Mouse (Mus musculus) heart, postnatal 25 days (tissue): Measurements from ENCODE around the gene Il20ra. TPM values are rescaled to one million over a fixed set of nuclear protein-coding genes. Genes with fewer than 3 reads are reported as not detected.
"Not testable (repeated sequence)": the region's sequence is repeated elsewhere in the genome, so short reads cannot be mapped to it uniquely, and the experiment has no call there.

ENCODE experiments used
- DNase-seq: peaks from one replicate; pipeline ENCODE4 v3.0.0; 2022; ENCODE audit warnings: low spot score
- intact Hi-C: fragments of 180-260 bp; cut with DNase I; formaldehyde crosslinking; loops from one replicate; pipeline ENCODE4 v1.15.1; 2025
- total RNA-seq, 2 experiments: library from RNA; stranded (reverse); gene quantifications; 2 replicates each; pipeline ENCODE4 v1.2.3; 2021

The Il20ra gene
- not detected for total RNA-seq

DNA sequence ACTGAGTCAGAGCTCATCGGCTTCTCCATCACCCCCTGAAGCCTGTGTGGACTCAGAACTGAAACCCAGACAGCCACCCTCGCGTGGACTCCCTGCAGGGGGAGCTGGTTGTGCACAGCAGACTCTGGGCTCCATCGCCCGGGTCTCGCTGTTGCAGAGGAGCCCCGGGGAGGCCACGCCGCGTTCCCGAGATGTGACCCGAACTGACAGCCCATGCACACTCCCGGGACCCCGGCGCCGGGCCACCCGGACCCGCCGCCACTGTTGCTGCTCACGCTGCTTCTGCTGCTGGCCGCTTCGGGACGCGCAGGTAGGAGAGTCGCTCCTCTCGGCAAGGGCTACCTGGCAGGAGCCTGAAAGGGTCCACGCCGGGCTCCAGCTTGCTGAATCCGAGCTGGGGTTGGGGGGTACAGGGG is at the start of gene Il20ra:
Il20ra (plus strand) TSS at position 150 of the 416 bp plus-strand sequence.
- intact Hi-C loops = loop anchor here (5.0 kb wide), 1 partner anchor 180 kb away; no protein-coding TSS in a partner anchor
- no peak for DNase-seq

DNA sequence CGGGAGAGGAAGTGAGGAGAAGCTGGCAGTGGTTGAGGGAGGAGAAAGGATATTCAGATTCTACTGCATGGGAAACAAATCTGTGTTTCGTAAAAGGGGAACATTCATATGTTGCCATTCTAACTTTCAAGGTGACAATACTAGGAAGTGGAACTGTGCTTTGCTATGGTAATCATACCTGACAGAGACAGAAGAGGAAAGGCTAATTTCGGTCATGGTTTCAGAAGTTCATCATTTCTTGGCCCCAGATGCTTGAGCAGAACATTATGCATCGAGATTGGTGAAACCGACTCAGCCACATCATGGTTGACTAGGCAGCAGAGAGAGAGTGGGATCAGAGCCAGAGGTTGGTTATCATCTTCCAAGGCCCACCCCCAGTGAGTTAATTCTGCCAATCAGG is 43.4 kb upstream of the Il20ra start:
- intact Hi-C loops = no loop called here
- DNase-seq = no peak

DNA sequence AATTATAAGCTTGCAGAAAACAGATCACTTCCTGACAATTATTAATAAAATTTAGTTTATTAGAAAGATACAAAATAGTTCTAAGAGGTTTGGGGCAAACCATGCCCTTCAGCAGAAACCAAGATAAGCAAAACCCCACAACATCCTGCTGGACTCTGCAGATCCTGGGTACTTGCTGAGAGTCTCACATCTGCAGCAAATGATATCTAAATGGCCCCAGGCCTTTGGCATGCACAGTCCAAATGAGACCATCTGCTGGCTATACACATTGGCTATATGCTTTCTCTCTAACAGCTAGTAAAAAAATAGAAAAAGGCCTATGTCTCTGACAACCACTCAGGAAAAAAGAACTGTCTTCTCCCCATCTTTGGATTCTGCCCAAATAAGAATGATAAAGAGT is 40.4 kb upstream of the Il20ra start:
- intact Hi-C loops = loop anchor here (2.0 to 5.0 kb wide), 3 partner anchors 70 to 181 kb away; no protein-coding TSS in a partner anchor
- DNase-seq = no peak

DNA sequence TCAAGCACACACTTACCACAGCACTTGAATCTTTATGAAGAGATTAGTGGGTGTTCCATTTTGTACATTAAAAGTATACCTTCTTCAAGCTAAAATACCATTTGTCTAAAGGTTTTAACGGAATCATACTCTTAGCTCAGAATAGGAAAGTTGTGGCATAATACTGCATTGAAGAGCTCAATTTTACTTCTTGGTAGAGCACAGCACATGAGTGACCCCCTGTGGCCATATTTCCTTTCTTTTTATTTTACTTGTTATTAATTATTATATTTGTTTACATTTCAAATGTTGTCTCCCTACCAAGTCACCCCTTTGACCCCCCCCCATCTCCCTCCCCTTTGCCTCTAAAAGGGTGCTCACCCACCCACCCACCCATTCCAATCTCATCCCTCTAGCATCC is 39.2 kb upstream of the Il20ra start:
- intact Hi-C loops = loop anchor here (2.0 to 5.0 kb wide), 3 partner anchors 71 to 182 kb away; no protein-coding TSS in a partner anchor
- no peak for DNase-seq

DNA sequence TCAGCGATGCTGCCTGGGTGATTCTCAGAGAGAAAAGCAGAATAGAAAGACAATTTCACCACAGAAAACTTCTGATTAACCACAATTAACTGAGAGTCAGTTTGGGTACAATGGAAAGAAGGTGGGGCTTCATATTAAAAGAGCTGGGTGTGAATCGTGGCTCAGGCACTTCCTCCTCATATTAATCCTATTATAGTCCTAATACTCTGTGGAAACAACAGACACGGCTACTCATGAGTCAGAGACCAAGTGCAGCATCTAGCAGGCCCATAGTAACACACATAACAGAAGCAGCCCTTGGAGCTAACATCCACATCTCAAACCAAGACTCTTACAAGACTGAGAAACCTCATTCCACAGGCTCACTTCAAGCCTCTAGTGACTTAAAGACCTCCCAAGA is 24.7 kb upstream of the Il20ra start:
- intact Hi-C loops = no loop called here
- DNase-seq = no peak

DNA sequence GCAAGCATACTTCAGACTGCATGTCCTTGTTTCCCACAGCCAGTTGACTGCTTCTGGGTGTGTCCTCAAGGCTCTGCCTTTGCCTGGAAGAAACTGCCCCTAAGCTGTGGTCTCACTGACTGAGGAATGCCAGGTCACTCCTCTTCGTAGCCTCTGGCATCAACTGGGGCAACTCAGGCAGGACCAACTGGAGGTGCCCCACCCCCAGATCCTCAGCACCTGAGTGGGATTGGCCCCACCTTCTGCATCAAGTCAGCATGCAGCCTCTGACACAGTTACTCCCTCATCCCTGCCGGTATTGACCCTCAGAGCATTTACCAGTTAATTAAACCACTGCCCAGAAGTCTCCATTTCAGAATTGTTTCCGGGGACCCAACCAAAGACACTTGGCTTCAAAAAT is 21.1 kb upstream of the Il20ra start:
- intact Hi-C loops = loop anchor here (5.0 kb wide), 2 partner anchors 69 to 394 kb away; partner anchors contain the start of gene Il22ra2

DNA sequence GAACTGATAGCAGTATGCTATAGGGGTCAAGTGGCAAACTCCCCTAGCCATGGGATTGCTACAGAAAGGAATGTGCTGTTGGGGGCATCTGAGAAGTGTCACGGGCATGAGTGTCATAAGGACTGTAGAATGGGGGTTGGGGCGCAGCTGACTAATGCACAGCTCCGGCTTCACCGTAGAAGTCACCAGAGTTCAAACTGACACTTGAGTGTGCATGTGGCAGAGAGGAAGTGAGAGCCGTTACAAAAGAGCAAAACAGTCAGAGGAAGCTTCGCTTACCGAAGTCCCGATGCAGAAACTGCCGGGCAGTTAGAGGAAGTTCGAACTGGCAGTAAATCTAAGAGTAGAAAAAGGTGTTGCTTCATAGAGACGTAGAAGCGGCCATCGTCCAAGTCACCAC is 20.6 kb upstream of the Il20ra start:
- no peak for DNase-seq
- intact Hi-C loops = loop anchor here (2.0 to 5.0 kb wide), 4 partner anchors 69 to 451 kb away; partner anchors contain the start of gene Il22ra2

More for the DNA sequence above, 21.1 kb upstream of the Il20ra start:
- no peak for DNase-seq

DNA sequence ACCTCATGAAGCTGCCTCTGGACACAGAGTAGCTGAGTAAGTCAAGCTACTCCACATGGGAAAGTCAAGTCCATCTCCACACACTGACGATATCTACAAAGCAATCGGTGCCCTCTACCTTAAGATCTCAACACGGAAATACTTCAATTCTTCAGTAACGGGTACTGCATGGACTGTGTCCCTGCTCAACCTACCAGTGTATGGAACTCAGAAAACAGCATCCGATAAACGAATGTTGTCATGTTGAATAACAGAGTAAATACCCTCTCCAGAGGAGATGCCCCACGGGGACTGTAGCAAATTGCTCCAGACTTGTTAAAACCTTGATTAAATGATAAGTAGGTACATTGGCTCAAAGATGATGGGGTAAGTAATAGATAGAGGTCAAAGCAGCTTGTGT is 20.0 kb upstream of the Il20ra start:
- DNase-seq = no peak
- intact Hi-C loops = loop anchor here (2.0 to 5.0 kb wide), 4 partner anchors 70 to 452 kb away; partner anchors contain the start of gene Il22ra2

DNA sequence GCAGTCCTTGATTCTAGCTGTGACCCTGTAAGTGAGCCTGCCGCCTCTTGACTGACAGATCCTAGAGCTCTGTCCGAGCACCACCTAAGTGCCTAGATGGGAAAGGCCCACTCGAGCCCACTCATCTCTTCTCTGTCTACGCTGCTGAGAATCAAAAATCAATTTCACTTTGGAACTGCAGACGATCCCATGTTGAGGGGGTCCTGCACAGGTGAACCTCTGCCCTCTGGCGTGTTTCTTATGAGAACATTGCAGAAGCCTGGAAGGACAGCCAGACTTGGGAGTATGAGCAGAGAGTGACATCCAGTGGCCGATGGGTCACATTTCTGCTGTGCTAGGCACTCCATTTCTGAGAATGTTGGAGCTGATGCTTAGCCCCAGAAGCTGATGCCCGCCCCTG is 19.4 kb upstream of the Il20ra start:
- no peak for DNase-seq
- intact Hi-C loops = loop anchor here (2.0 to 5.0 kb wide), 4 partner anchors 71 to 452 kb away; partner anchors contain the start of gene Il22ra2

DNA sequence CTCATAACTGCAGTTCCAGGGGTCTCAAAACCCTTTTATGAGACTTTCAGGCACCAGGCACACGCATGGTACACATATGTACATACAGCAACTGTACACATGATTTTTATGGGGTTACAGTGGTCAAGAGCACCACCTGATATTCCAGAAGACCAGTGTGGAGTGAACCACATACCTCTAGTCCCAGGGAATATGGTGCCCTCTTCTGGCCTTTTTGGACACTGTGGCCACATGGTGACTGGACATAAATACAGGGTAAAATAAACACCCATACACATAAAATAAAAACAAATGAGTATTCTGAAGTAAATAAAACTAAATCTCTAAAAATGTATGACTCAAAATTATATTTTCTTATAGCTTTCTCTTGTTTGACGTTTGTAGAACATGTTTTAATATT is 18.7 kb upstream of the Il20ra start:
- intact Hi-C loops = loop anchor here (2.0 to 5.0 kb wide), 4 partner anchors 71 to 453 kb away; partner anchors contain the start of gene Il22ra2
- DNase-seq = no peak

DNA sequence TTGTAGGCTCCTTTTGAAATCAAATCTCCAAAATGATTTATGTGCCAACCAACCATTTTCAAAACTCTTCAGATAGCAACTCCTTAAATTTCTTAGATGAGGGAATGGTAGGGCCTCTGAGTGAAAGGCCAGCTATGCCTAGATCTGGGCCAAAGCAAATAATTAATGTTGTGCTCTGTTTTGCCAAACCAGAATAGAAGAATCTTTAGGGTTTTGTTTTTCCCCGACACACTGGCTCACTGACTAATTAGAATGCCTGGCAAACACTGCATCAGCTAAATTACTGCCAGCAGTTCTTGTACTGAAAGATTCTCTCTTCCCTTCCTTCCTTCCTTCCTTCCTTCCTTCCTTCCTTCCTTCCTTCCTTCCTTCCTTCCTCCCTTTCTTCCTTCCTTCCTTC is 13.0 kb upstream of the Il20ra start:
- intact Hi-C loops = no loop called here
- DNase-seq = no peak

DNA sequence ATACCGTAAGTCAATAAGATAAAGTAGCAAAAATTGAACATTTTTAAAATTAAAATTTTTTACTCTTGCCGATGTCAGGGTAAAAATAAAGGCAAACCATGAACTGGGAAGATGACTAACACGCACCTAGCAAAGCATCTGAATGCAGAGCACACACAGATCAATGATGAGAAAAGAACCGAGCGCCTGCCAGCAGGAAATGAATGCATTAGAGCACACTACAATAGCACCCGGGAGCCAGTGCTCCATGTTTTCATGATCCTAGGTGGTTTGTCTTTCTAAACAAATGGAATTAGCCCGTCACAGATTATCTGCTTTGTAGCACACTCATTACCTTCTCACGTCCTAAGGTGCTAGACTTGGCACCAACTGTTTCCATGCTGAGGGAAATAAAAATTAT is 7.9 kb upstream of the Il20ra start:
- intact Hi-C loops = loop anchor here (10.0 kb wide), 1 partner anchor 420 kb away; no protein-coding TSS in a partner anchor
- DNase-seq = no peak

DNA sequence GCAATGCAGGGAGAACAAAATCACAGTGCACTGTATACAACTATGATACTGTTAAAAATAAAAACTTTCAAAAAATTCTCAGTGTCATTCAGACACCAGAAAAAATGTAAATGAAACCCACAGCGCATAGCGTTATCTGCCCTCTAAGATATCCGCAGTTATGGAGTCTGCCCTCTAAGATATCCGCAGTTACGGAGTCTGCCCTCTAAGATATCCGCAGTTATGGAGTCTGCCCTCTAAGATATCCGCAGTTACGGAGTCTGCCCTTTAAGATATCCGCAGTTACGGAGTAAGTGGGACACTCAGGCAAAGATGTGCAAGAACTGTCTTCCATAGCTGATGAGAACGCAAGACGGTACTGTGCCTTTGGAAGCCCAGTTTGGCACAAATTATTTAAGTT is 4.6 kb upstream of the Il20ra start:
- intact Hi-C loops = loop anchor here (10.0 kb wide), 1 partner anchor 417 kb away; no protein-coding TSS in a partner anchor
- no peak for DNase-seq

DNA sequence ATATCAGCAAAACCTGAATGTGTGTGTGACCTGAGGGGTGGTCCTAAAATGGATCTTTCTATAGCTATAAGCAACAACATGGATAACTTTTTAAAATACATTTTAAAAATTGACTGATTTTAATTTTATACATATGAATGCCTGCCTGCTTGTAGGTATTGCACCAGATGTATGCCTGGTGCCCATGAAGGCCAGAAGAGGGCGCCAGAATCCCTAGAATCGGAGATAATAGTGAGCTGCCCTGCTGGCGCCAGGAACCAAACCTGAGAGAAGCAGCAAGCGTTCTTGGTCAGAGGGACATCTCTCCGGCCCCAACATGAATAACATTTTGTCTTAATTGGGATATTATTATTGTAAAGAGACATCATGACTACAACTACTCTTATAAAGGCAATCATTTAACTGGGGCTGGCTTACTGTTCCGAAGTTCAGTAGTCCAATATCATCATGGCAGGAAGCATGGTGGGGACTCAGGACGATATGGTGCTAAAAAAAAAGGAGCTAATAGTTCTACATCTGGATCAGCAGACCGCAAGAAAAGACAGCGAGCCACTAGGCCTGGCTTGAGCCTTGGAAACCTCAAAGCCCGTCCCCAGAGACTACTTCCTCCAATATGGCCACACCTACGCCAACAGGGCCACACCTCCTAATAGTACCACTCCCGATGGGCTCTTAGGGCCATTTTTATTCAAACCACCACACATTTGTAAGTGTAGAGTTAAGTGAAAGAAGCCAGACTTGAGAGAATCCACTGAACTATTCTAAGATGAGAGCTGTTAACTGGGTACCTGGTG is 3.9 kb upstream of the Il20ra start:
- intact Hi-C loops = loop anchor here (10.0 kb wide), 1 partner anchor 416 kb away; no protein-coding TSS in a partner anchor
- DNase-seq = no peak

DNA sequence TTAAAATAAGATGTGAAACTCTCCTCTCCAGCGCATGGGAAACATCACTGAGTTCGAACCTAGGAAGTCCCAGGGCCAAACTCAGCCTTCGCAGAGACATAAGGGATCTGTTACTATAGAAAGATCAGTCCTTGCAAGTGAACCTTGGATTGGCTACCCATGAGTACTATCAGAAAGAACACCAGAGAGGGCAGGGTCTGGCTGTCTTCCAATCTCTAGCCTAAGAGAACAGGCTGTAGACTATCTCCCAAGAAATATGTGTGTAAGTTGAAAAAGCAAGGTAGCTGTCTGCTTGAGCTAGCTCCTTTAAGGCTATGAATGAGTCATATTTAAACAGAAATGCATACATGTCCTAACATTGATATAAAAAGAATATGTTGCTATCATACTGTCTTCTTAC is 1.4 kb upstream of the Il20ra start:
- intact Hi-C loops = loop anchor here (5.0 kb wide), 1 partner anchor 181 kb away; no protein-coding TSS in a partner anchor
- DNase-seq = no peak

DNA sequence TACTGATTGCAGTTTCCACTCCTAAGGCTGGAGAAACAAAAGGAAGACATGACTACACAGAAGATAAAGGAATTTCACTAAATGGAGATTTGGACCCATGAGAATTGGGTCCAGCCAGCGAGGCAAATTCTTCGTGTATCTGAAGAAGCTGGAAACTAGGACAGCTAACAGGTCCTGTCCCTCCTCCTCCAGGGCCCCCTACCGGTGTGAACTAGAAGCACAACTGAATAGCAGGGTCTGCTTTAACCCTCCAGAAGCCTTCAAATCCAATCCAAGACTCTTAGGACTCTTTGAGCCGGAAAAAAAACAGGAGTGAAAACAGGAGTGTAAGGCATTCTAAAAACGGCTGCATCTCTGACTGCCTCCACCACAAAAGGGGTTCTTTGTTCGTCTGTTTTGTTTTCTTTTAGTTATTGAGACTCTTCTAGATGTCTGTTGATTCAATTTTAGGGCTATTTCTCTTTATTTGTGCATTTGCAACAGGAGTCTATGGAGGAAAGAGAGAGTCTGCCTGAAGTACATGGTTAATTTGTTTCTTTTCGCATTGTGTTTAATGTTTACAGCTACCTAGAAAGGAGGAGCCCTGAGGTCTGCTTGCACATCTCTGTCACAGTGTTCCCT is 709 bp upstream of the Il20ra start:
- DNase-seq = no peak

DNA sequence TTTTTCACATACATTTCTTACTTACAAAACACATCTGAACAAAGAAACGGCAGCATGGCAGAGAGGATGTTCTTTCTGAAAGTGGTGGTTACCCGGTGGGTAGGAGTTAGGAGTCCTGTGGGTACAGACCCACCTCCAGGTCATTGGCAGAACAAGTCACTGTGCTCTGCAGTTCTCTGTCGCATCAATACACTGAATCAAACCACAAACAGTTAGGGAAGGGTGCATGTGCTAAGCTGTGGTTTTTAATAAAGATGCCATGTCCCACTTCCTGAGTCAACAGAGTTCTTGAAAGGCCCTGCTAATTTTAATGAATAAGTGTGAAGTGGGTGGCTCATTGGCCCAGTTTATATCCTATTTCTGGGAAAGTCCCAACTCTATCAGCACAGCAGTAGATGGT is 6.3 kb downstream of the Il20ra start:
- intact Hi-C loops = no loop called here
- DNase-seq = no peak

More for the DNA sequence above, 709 bp upstream of the Il20ra start:
- intact Hi-C loops = loop anchor here (5.0 kb wide), 1 partner anchor 181 kb away; no protein-coding TSS in a partner anchor

DNA sequence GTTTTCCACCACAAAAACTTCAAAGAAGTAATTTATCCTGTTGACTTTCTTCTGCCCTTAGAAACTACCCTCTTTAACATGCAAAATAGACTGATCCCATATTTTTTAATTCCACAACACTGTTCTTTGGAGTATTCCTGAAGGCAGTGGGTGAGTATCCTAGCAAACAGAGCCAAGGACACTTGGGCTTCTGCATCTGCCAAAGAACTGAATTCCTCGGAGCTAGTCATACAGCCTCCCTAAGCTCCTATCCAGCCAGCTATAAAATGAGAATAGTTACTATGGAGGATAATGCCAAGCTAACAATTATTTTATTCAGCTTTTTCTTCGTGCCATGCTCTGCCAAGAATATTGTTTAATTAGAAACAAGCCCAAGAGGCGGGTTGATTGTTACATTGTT is 9.9 kb downstream of the Il20ra start:
- intact Hi-C loops = no loop called here
- DNase-seq = no peak

DNA sequence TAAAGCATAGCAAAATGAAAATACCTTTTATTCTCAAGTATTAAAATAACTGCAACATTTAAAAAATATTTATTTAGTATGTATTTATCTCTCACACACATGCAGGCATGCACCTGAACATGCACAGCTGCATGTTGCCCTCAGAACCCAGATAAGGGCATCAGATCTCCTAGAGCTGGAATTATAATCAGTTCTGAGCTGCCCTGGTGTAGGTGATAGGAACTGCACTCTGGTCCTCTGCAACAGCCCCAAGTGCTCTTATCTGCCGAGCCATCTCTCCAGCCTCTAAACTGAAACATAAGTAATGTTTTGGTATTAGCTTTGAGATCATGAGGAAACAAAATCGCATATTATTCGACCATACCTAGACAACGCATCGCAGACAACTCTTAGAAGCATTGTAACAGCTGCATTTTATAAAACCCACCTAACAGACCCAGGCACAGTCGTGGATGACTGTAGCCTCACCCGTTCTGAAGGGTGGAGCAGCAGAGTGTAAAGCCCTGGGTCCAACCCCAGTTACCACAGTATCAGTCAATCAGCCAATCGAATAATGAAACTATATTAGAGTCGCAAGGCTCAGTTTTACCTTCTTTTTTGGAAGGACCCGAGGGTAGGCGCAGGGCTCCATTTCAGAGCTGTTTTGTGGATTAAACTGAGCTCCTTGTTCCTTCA is 11.9 kb downstream of the Il20ra start:
- no peak for DNase-seq
- intact Hi-C loops = no loop called here

DNA sequence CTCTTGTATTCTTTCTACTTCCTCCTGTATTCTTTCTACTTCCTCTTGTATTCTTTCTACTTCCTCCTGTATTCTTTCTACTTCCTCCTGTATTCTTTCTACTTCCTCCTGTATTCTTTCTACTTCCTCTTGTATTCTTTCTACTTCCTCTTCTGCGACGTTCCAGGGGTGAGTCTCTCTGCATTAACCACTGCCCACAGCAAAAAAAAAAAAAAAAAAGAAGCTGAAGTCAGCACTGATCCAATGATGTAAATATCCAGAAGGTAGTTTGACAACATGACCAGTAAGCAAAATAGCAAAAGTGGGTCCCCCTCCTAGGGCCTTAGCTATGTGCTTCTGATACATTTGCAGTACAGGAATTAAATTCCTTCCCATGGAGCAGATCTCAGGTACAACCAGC is 26.1 kb downstream of the Il20ra start:
- DNase-seq, intact Hi-C loops: not testable (repeated sequence)
